Mouse (Mus musculus) erythroblast, embryonic 14.5 days (primary cell): ENCODE results near the gene Lcn12. TPM values are rescaled to one million over a fixed set of nuclear protein-coding genes. Genes with fewer than 3 reads are reported as not detected.

Source experiments
- H3K27me3 ChIP-seq: 2 replicates; pipeline ENCODE4 v1.6.1; 2012; ENCODE audit warnings: inconsistent platforms; ENCODE audit not compliant: control insufficient read depth
- H3K36me3 ChIP-seq: 2 replicates; pipeline ENCODE4 v1.6.1; 2012; ENCODE audit warnings: mild to moderate bottlenecking, inconsistent platforms; ENCODE audit not compliant: control insufficient read depth
- H3K4me1 ChIP-seq: 2 replicates; pipeline ENCODE4 v1.6.1; 2012; ENCODE audit warnings: inconsistent platforms; ENCODE audit not compliant: control insufficient read depth
- H3K4me3 ChIP-seq: replicated peaks from 2 replicates; pipeline ENCODE3; 2012; ENCODE audit warnings: moderate library complexity, mild to moderate bottlenecking, inconsistent platforms
- H3K9me3 ChIP-seq: 2 replicates; pipeline ENCODE4 v1.6.1; 2012; ENCODE audit warnings: low read length, inconsistent platforms, mixed read lengths; ENCODE audit not compliant: control insufficient read depth
- GATA1 ChIP-seq: IDR thresholded peaks from 2 replicates; pipeline ENCODE4 v1.6.1; 2012; ENCODE audit warnings: low read length, inconsistent platforms, mixed read lengths
- TAL1 ChIP-seq: IDR thresholded peaks from 3 replicates; pipeline ENCODE4 v1.6.1; 2012; ENCODE audit warnings: low read length, inconsistent platforms, mixed read lengths
- polyA plus RNA-seq: library from polyadenylated mRNA; stranded (reverse); fragments of >175 nt; gene quantifications from 2 replicates; pipeline ENCODE4 v1.2.3, GENCODE M21; 2012

The Lcn12 gene
- polyA plus RNA-seq, 1 experiment: not detected

GRCm38 (mm10) chr2:25480541-25480940 lies 13.2 kb downstream of the Lcn12 start:
- H3K36me3 ChIP-seq: no peaks in the 10 kb centered on the region
- TF ChIP-seq GATA1 (no peak), TAL1 (no peak)
- no peaks in the 10 kb centered on the region for H3K9me3 ChIP-seq
- H3K4me3 ChIP-seq: no peak overlapping the region
- peaks cover 10% of the 10 kb centered on the region for H3K4me1 ChIP-seq
- H3K27me3 ChIP-seq: no peaks in the 10 kb centered on the region

GRCm38 (mm10) chr2:25479551-25480311 lies 14.0 kb downstream of the Lcn12 start:
- Histone ChIP-seq H3K27me3 (no peaks in the 10 kb centered on the region), H3K36me3 (no peaks in the 10 kb centered on the region), H3K4me1 (peaks cover 3% of the 10 kb centered on the region; the same call in 1 of the 2 replicates), H3K4me3 (no peak overlapping the region), H3K9me3 (no peaks in the 10 kb centered on the region)
- no peak for TF ChIP-seq TAL1
- no peak for TF ChIP-seq GATA1

GRCm38 (mm10) chr2:25477967-25478675 lies 15.6 kb downstream of the Lcn12 start:
- H3K36me3 ChIP-seq: no peaks in the 10 kb centered on the region
- no peak for TF ChIP-seq TAL1
- no peaks in the 10 kb centered on the region for H3K27me3 ChIP-seq
- H3K4me3 ChIP-seq: no peak overlapping the region
- no peaks in the 10 kb centered on the region for H3K9me3 ChIP-seq
- H3K4me1 ChIP-seq: no peaks in the 10 kb centered on the region

- Histone ChIP-seq H3K4me1 (no peaks in the 10 kb centered on the region), H3K27me3 (no peaks in the 10 kb centered on the region)
Measured at GRCm38 (mm10) chr2:25477541-25477940, 16.2 kb downstream of the Lcn12 start.

GRCm38 (mm10) chr2:25472550-25472949 lies 21.2 kb downstream of the Lcn12 start:
- TF ChIP-seq GATA1: no peak
- TF ChIP-seq TAL1: no peak
- H3K4me3 ChIP-seq: no peak overlapping the region
- H3K36me3 ChIP-seq: no peaks in the 10 kb centered on the region
- H3K9me3 ChIP-seq: no peaks in the 10 kb centered on the region
- no peaks in the 10 kb centered on the region for H3K4me1 ChIP-seq
- no peaks in the 10 kb centered on the region for H3K27me3 ChIP-seq

More at GRCm38 (mm10) chr2:25477541-25477940, 16.2 kb downstream of the Lcn12 start:
- H3K4me3 ChIP-seq: no peak overlapping the region
- TF ChIP-seq GATA1 (no peak), TAL1 (no peak)
- H3K36me3 ChIP-seq: no peaks in the 10 kb centered on the region
- H3K9me3 ChIP-seq: no peaks in the 10 kb centered on the region

- Histone ChIP-seq H3K4me3 (no peak within 1 kb of the TSS), H3K9me3 (no peaks in the 10 kb centered on the region), H3K36me3 (no peaks in the 10 kb centered on the region), H3K4me1 (peaks cover 2% of the 10 kb centered on the region), H3K27me3 (no peaks in the 10 kb centered on the region)
- TF ChIP-seq TAL1 (no peak), GATA1 (no peak)
Measured at GRCm38 (mm10) chr2:25469969-25470368, 23.7 kb downstream of the Lcn12 start, which contains the start of gene Ptgds. Ptgds (minus strand) TSS chr2:25470046.

- Histone ChIP-seq H3K4me1 (peaks cover 2% of the 10 kb centered on the region), H3K9me3 (no peaks in the 10 kb centered on the region), H3K27me3 (no peaks in the 10 kb centered on the region), H3K36me3 (no peaks in the 10 kb centered on the region), H3K4me3 (no peak overlapping the region)
- no peak for TF ChIP-seq GATA1
- TF ChIP-seq TAL1: no peak
Measured at GRCm38 (mm10) chr2:25468962-25469915, 24.5 kb downstream of the Lcn12 start.

- Histone ChIP-seq H3K36me3 (no peaks in the 10 kb centered on the region), H3K9me3 (no peaks in the 10 kb centered on the region), H3K4me3 (no peak overlapping the region), H3K4me1 (peaks cover 2% of the 10 kb centered on the region), H3K27me3 (no peaks in the 10 kb centered on the region)
- TF ChIP-seq GATA1 (no peak), TAL1 (no peak)
Measured at GRCm38 (mm10) chr2:25467606-25468303, 26.0 kb downstream of the Lcn12 start.
